Mouse (Mus musculus): ENCODE data around the gene Kcne1.

GRCm38 (mm10) chr16:92404141-92404540, 44.9 kb upstream of the Kcne1 start:
- TF ChIP-seq CTCF (IDR thresholded peaks at IDR 0.05; ENCODE audit: low read depth, low read length) (no peak), GATA1 (IDR thresholded peaks at IDR 0.05; ENCODE audit: borderline replicate concordance, low read length) (no peak)
